Mouse (Mus musculus) MEL (cell line): ENCODE data around the gene Rpl11.

Experiments used
- BHLHE40 ChIP-seq: IDR thresholded peaks from 2 replicates; pipeline ENCODE4 v1.6.1; 2012; ENCODE audit warnings: low read depth, mild to moderate bottlenecking, inconsistent platforms, low read length, improper control_type of control experiment, borderline replicate concordance
- CHD2 ChIP-seq: IDR thresholded peaks from 2 replicates; pipeline ENCODE4 v1.6.1; 2011; ENCODE audit warnings: low read length, improper control_type of control experiment
- POLR2A ChIP-seq, 2 experiments: IDR thresholded peaks; 2 replicates each; pipeline ENCODE4 v1.6.1; 2011 to 2012; ENCODE audit warnings: low read length in 2 of 2, mild to moderate bottlenecking in 2 of 2, control low read depth in 1 of 2, improper control_type of control experiment in 1 of 2, low read depth in 1 of 2, moderate library complexity in 1 of 2; ENCODE audit not compliant: control insufficient read depth in 1 of 2, insufficient read depth in 1 of 2, poor library complexity in 1 of 2
- ZKSCAN1 ChIP-seq: IDR thresholded peaks from 2 replicates; pipeline ENCODE4 v1.6.1; 2012; ENCODE audit warnings: low read depth, mild to moderate bottlenecking, inconsistent platforms, low read length, improper control_type of control experiment, moderate library complexity

- TF ChIP-seq POLR2A (IDR thresholded peaks at IDR 0.05; ENCODE audit: control insufficient read depth in 1 of 2, insufficient read depth in 1 of 2, low read depth in 1 of 2, low read length in 2 of 2, poor library complexity in 1 of 2) (no peak), CHD2 (no peak), BHLHE40 (no peak), ZKSCAN1 (no peak)
Measured at GRCm38 (mm10) chr4:136087261-136087660, 34.0 kb upstream of the Rpl11 start.
